Mouse (Mus musculus): ENCODE measurements at regions not wholly inside any gene's neighbourhood (a gene's known extent, or its start where the extent isn't known, plus 50 kb on each side); places are given as distances from the start of the nearest gene placed in this dataset.

DNA sequence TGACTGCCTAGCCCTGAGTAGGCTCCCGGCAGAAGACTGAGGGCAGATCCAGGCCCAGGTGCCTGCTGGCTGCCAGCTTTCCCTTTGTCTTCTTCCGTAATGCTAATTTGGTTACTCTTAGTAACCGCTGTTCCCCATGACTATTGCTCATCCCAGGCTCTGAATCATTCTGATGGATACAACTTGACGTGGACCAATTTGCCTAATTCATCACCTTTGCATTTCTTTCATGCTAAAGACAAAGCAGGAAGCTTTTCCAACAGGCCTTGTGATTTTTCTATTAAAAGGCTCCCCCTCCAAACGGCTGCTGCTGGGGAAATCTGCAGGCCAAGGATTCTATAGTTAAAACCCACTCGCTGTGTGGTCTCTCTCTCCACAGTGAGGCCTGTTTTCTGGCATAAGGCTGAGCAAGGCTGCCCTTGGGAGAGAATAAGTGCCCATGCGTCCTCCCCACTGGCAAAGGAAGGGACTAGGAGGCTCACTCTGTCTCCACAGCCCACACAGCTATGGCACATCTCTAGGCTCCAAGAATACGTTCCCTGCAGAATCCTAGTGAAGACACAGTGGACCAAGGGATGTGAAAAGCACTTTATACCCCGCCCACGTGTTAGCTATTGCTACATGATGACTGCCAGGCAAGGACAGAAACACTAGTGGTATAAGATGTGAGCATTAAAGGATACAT is 304.6 kb downstream of the 3100002H09Rik start:
- no peaks in the 10 kb centered on the region for H3K27me3 ChIP-seq (replicated peaks; ENCODE audit: control insufficient read depth, insufficient read depth, low read length)
- ATAC-seq (replicated peaks; ENCODE audit: low FRiP score), result no peak
- H3K4me1 ChIP-seq (replicated peaks; ENCODE audit: control insufficient read depth, insufficient read depth, low read length), result no peaks in the 10 kb centered on the region
- no peak overlapping the region for H3K27ac ChIP-seq (ENCODE audit: low read depth, low read length)
- H3K4me3 ChIP-seq (ENCODE audit: low read depth, low read length), result no peak overlapping the region
- H3K9ac ChIP-seq (ENCODE audit: low read depth, low read length), result no peak overlapping the region
- no peak for DNase-seq (ENCODE audit: low spot score)
- H3K36me3 ChIP-seq (ENCODE audit: control insufficient read depth, insufficient read depth, low read length), result no peaks in the 10 kb centered on the region
- H3K9me3 ChIP-seq (ENCODE audit: control insufficient read depth, low read length), result no peaks in the 10 kb centered on the region
- WGBS, result 68% methylated on average over 10 of the region's 10 CpGs
- H3K4me2 ChIP-seq, result no peak overlapping the region

DNA sequence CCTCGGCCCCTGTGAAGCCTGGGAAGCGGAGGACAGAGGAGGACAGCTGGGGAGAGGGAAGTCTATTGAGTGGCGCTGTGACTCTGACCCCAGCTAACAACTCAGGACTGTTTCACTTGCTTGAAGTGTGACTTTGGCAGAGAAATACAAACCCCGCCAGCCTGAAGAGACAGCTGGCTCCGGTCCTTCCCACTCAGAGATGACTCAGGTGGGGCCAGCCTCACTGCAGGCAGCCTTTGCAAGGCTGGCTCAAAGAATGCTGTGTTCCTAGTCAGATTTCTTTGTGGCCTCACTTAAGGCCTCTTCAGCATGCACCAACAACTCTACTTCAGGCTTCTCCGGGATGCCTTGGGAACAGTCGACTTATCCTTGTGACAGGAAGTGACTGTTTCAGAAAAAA is 307.7 kb downstream of the 3100002H09Rik start:
- H3K4me3 ChIP-seq (ENCODE audit: low read depth, low read length), result no peak overlapping the region
- H3K36me3 ChIP-seq (ENCODE audit: control insufficient read depth, insufficient read depth, low read length), result no peaks in the 10 kb centered on the region
- no peaks in the 10 kb centered on the region for H3K27me3 ChIP-seq (replicated peaks; ENCODE audit: control insufficient read depth, insufficient read depth, low read length)
- H3K4me2 ChIP-seq, result no peak overlapping the region
- H3K9ac ChIP-seq (ENCODE audit: low read depth, low read length), result no peak overlapping the region
- ATAC-seq (replicated peaks; ENCODE audit: low FRiP score) (no peak), DNase-seq (ENCODE audit: low spot score) (no peak)
- no peaks in the 10 kb centered on the region for H3K9me3 ChIP-seq (ENCODE audit: control insufficient read depth, low read length)
- no peaks in the 10 kb centered on the region for H3K4me1 ChIP-seq (replicated peaks; ENCODE audit: control insufficient read depth, insufficient read depth, low read length)
- 76% methylated on average over 7 of the region's 7 CpGs for WGBS
- H3K27ac ChIP-seq (ENCODE audit: low read depth, low read length), result no peak overlapping the region

- ATAC-seq (replicated peaks; ENCODE audit: low FRiP score) (no peak), DNase-seq (ENCODE audit: low spot score) (no peak)
- Histone ChIP-seq H3K27ac (ENCODE audit: low read depth, low read length) (no peak overlapping the region), H3K9ac (ENCODE audit: low read depth, low read length) (no peak overlapping the region), H3K4me1 (replicated peaks; ENCODE audit: control insufficient read depth, insufficient read depth, low read length) (no peaks in the 10 kb centered on the region), H3K36me3 (ENCODE audit: control insufficient read depth, insufficient read depth, low read length) (no peaks in the 10 kb centered on the region), H3K9me3 (ENCODE audit: control insufficient read depth, low read length) (no peaks in the 10 kb centered on the region), H3K27me3 (replicated peaks; ENCODE audit: control insufficient read depth, insufficient read depth, low read length) (no peaks in the 10 kb centered on the region), H3K4me2 (no peak overlapping the region), H3K4me3 (ENCODE audit: low read depth, low read length) (no peak overlapping the region)
- 71% methylated on average over 10 of the region's 10 CpGs for WGBS
Observed at GRCm38 (mm10) chr4:124298667-124299437, 311.8 kb downstream of the 3100002H09Rik start.

GRCm38 (mm10) chr4:124292254-124292653 is 318.3 kb downstream of the 3100002H09Rik start:
- no peaks in the 10 kb centered on the region for H3K9me3 ChIP-seq (ENCODE audit: control insufficient read depth, low read length)
- DNase-seq (ENCODE audit: low spot score), result no peak

GRCm38 (mm10) chr4:124291767-124292166 is 318.8 kb downstream of the 3100002H09Rik start:
- H3K9me3 ChIP-seq (ENCODE audit: control insufficient read depth, low read length), result no peaks in the 10 kb centered on the region
- no peaks in the 10 kb centered on the region for H3K36me3 ChIP-seq (ENCODE audit: control insufficient read depth, insufficient read depth, low read length)
- no peaks in the 10 kb centered on the region for H3K4me1 ChIP-seq (replicated peaks; ENCODE audit: control insufficient read depth, insufficient read depth, low read length)
- no peaks in the 10 kb centered on the region for H3K27me3 ChIP-seq (replicated peaks; ENCODE audit: control insufficient read depth, insufficient read depth, low read length)
- WGBS, result 61% methylated on average over 8 of the region's 8 CpGs
- no peak overlapping the region for H3K27ac ChIP-seq (ENCODE audit: low read depth, low read length)
- ATAC-seq (replicated peaks; ENCODE audit: low FRiP score) (no peak), DNase-seq (ENCODE audit: low spot score) (no peak)
- H3K9ac ChIP-seq (ENCODE audit: low read depth, low read length), result no peak overlapping the region
- no peak overlapping the region for H3K4me3 ChIP-seq (ENCODE audit: low read depth, low read length)
- no peak overlapping the region for H3K4me2 ChIP-seq

More at GRCm38 (mm10) chr4:124292254-124292653, 318.3 kb downstream of the 3100002H09Rik start:
- 52% methylated on average over 17 of the region's 17 CpGs for WGBS
- Histone ChIP-seq H3K9ac (ENCODE audit: low read depth, low read length) (no peak overlapping the region), H3K4me3 (ENCODE audit: low read depth, low read length) (no peak overlapping the region), H3K4me2 (no peak overlapping the region), H3K36me3 (ENCODE audit: control insufficient read depth, insufficient read depth, low read length) (no peaks in the 10 kb centered on the region), H3K4me1 (replicated peaks; ENCODE audit: control insufficient read depth, insufficient read depth, low read length) (no peaks in the 10 kb centered on the region), H3K27ac (ENCODE audit: low read depth, low read length) (no peak overlapping the region), H3K27me3 (replicated peaks; ENCODE audit: control insufficient read depth, insufficient read depth, low read length) (no peaks in the 10 kb centered on the region)
- no peak for ATAC-seq (replicated peaks; ENCODE audit: low FRiP score)

DNA sequence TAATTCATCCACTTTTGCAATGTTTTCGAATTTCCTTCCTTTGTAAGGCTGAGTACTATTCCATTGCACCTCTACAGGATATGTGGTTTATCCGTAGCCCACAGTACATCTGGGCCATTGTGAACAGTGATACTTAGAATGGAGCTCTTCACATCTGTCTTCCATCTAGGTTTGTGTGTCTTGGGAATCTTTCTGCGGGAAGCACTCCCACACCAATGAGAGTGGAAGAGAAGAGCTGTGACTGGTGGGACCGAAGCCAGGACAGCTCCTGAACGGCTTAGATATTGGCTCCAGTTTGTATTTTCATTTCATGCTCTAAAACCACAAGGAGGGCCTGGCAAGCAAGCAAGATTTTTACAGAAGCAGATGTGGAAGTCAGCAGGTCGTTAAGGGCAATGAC is 323.1 kb downstream of the 3100002H09Rik start:
- 80% methylated on average over 6 of the region's 6 CpGs for WGBS

GRCm38 (mm10) chr4:124278681-124279080 is 331.9 kb downstream of the 3100002H09Rik start:
- H3K4me1 ChIP-seq (replicated peaks; ENCODE audit: control insufficient read depth, insufficient read depth, low read length), result no peaks in the 10 kb centered on the region
- no peak overlapping the region for H3K4me2 ChIP-seq
- no peak for ATAC-seq (replicated peaks; ENCODE audit: low FRiP score)
- H3K36me3 ChIP-seq (ENCODE audit: control insufficient read depth, insufficient read depth, low read length), result no peaks in the 10 kb centered on the region
- H3K9ac ChIP-seq (ENCODE audit: low read depth, low read length), result no peak overlapping the region
- peaks cover 26% of the 10 kb centered on the region for H3K27me3 ChIP-seq (replicated peaks; ENCODE audit: control insufficient read depth, insufficient read depth, low read length)
- H3K9me3 ChIP-seq (ENCODE audit: control insufficient read depth, low read length), result no peaks in the 10 kb centered on the region
- no peak overlapping the region for H3K27ac ChIP-seq (ENCODE audit: low read depth, low read length)
- no peak for DNase-seq (ENCODE audit: low spot score)
- H3K4me3 ChIP-seq (ENCODE audit: low read depth, low read length), result no peak overlapping the region
- 12% methylated on average over 10 of the region's 10 CpGs for WGBS

More for the DNA sequence above, 323.1 kb downstream of the 3100002H09Rik start:
- no peak overlapping the region for H3K4me2 ChIP-seq
- no peaks in the 10 kb centered on the region for H3K9me3 ChIP-seq (ENCODE audit: control insufficient read depth, low read length)
- H3K36me3 ChIP-seq (ENCODE audit: control insufficient read depth, insufficient read depth, low read length), result no peaks in the 10 kb centered on the region
- ATAC-seq (replicated peaks; ENCODE audit: low FRiP score) (no peak), DNase-seq (ENCODE audit: low spot score) (no peak)
- no peaks in the 10 kb centered on the region for H3K27me3 ChIP-seq (replicated peaks; ENCODE audit: control insufficient read depth, insufficient read depth, low read length)
- no peak overlapping the region for H3K4me3 ChIP-seq (ENCODE audit: low read depth, low read length)
- no peaks in the 10 kb centered on the region for H3K4me1 ChIP-seq (replicated peaks; ENCODE audit: control insufficient read depth, insufficient read depth, low read length)
- no peak overlapping the region for H3K27ac ChIP-seq (ENCODE audit: low read depth, low read length)
- no peak overlapping the region for H3K9ac ChIP-seq (ENCODE audit: low read depth, low read length)

DNA sequence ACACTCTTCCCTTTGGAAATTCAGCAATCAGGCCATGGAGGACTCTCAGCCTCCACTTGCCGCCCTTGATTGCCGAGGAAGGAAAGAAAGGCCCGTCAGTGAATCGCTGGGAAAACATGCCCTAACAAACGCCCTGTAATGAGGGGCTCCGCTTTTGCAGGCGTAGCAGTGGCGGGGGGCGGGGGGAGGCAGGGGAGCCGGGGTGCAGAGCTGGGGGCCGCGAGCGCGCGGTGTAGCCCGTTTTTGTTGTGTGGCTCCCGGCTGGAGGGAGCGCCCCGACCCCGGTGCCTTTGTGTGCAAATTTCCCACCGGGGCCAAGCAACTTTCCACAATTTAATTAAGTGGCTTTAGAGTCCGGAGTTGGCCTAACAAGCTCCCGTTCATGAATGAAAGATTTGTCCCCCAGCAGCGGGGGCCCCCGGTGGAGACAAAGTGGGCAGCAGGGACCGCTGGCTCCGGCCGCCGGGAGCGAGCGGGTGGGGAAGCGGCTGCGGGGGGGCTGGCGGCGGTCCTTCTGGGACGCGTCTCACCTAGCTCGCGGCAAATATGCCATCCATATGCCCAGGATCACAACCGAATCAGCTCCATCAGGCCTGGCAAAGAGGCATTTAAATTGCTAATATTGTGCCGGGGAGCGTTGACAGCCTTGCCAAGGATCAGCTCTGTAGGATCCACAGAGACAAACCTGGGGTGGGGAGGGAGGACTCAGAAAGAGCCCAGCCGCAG is 333.0 kb downstream of the 3100002H09Rik start:
- ATAC-seq (replicated peaks; ENCODE audit: low FRiP score) (no peak), DNase-seq (ENCODE audit: low spot score) (peak; percentile 37)
- peak overlapping the region; percentile 31 for H3K4me3 ChIP-seq (ENCODE audit: low read depth, low read length)
- no peak overlapping the region for H3K27ac ChIP-seq (ENCODE audit: low read depth, low read length)
- H3K4me2 ChIP-seq, result peak overlapping the region; percentile 66
- H3K9ac ChIP-seq (ENCODE audit: low read depth, low read length), result no peak overlapping the region; the same call in 1 of the 2 replicates
- H3K9me3 ChIP-seq (ENCODE audit: control insufficient read depth, low read length), result no peaks in the 10 kb centered on the region
- H3K36me3 ChIP-seq (ENCODE audit: control insufficient read depth, insufficient read depth, low read length), result no peaks in the 10 kb centered on the region
- no peaks in the 10 kb centered on the region for H3K4me1 ChIP-seq (replicated peaks; ENCODE audit: control insufficient read depth, insufficient read depth, low read length)
- peaks cover 26% of the 10 kb centered on the region for H3K27me3 ChIP-seq (replicated peaks; ENCODE audit: control insufficient read depth, insufficient read depth, low read length)
- 3% methylated on average over 43 of the region's 43 CpGs for WGBS
